Mouse (Mus musculus): ENCODE measurements around the gene Cdk16. TPM values are rescaled to one million over a fixed set of nuclear protein-coding genes. Genes with fewer than 3 reads are reported as not detected.

Cdk16 gene
- polyA plus RNA-seq (2012; rRNA removed), result 45.5 and 47.9 TPM in 2 replicates
- polyA plus RNA-seq (2014; fragmentation: Nextera tagmentation; extraction: Ambion mirVana), result 18.1 and 22.2 TPM in 2 replicates

DNA sequence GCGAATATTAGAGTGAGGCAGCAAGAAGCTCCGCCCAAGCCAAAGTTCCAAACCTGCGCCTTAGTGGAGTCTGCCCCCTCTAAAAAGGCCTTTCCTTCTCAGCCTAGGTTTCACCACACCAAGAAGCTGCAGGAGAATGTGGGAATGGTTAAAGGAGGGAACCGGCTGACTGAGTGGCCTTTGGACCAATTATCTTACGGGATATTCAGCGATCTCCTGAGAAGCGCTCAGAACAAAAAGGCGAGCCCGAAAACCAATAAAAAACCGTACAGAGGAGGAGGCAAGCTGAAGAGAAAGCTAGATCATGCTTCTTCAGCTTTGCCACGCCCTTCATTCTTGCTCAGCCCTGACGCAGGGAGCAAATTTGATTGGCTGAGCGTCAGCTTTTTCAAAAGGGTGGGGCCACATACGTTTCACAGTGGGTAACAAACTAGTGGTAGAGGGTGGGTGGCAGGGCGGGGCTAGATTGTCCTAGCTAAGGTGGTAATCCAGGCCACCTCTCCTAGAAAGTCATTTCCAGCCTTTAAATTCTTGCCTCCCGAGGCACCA lies at the start of gene Cdk16:
Gene Cdk16 (plus strand): TSS at position 436 of the 549 bp plus-strand sequence.
- ATAC-seq (ENCODE audit: insufficient read depth) (peak; percentile 92), DNase-seq (ENCODE audit: low read depth in 3 of 3, low spot score in 3 of 3) (peak; percentile 86 to 88 (median 87))
- Histone ChIP-seq H3K4me2 (ENCODE audit: low read depth) (peak within 1 kb of the TSS; percentile 81), H3K9me3 (ENCODE audit: control insufficient read depth, low read length) (no peaks in the 10 kb centered on the region), H3K9ac (replicated peaks) (peak within 1 kb of the TSS; percentile 93), H3K36me3 (replicated peaks; ENCODE audit: control insufficient read depth, insufficient read depth, low read depth) (peaks cover 6% of the 10 kb centered on the region), H3K4me1 (replicated peaks; ENCODE audit: control insufficient read depth in 2 of 2, insufficient read depth in 2 of 2, low read length in 1 of 2) (peaks cover 0 to 8% of the 10 kb centered on the region in 2 experiments; a peak in 2 of 4 replicates), H3K27ac (peak within 1 kb of the TSS; percentile 91), H3K27me3 (ENCODE audit: control insufficient read depth, insufficient read depth, low read length) (no peaks in the 10 kb centered on the region), H3K4me3 (ENCODE audit: insufficient read depth in 1 of 2, low read depth in 2 of 2, low read length in 2 of 2) (peak within 1 kb of the TSS; percentile 92 to 93)
- 12% methylated on average over 16 of the region's 16 CpGs for WGBS (ENCODE audit: insufficient replicate concordance)
- no peak for TF ChIP-seq EP300 (IDR thresholded peaks at IDR 0.05; ENCODE audit: low read depth)
- no peak for TF ChIP-seq CTCF (IDR thresholded peaks at IDR 0.05; ENCODE audit: low read depth)

DNA sequence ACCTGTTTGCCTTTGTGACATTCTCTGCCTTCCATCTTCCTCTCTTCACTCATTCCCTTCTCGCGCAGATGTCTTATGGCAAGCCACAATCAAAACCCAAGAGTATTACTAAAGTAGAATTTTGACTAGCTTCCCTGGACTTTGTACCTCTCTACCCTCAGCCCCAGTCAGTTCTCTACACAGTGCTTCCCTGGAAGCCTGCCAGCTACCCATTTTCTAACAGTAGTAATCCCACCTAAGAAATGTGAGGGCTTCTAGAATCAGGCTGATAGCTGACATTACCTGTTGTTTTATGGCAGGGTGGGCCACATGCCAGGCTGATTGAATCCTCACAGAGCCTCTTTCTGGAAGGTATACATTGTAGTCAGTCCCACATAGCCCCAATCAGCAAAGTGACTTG lies 49.6 kb upstream of the Cdk16 start:
- DNase-seq (ENCODE audit: low read depth in 3 of 3, low spot score in 3 of 3), result no peak
- TF ChIP-seq CTCF (IDR thresholded peaks at IDR 0.05; ENCODE audit: low read depth) (no peak), EP300 (IDR thresholded peaks at IDR 0.05; ENCODE audit: low read depth) (no peak)
- Histone ChIP-seq H3K4me2 (ENCODE audit: low read depth) (no peak overlapping the region), H3K9me3 (ENCODE audit: control insufficient read depth, low read length) (no peaks in the 10 kb centered on the region), H3K4me1 (replicated peaks; ENCODE audit: control insufficient read depth in 2 of 2, insufficient read depth in 2 of 2, low read length in 1 of 2) (no peaks in the 10 kb centered on the region), H3K4me3 (ENCODE audit: insufficient read depth in 1 of 2, low read depth in 2 of 2, low read length in 2 of 2) (no peak overlapping the region), H3K9ac (replicated peaks) (no peak overlapping the region), H3K27me3 (ENCODE audit: control insufficient read depth, insufficient read depth, low read length) (no peaks in the 10 kb centered on the region), H3K36me3 (replicated peaks; ENCODE audit: control insufficient read depth, insufficient read depth, low read depth) (peaks cover 34% of the 10 kb centered on the region), H3K27ac (no peak overlapping the region)
- ATAC-seq (ENCODE audit: insufficient read depth), result no peak
- 90% methylated on average over 2 of the region's 2 CpGs for WGBS (ENCODE audit: insufficient replicate concordance)

DNA sequence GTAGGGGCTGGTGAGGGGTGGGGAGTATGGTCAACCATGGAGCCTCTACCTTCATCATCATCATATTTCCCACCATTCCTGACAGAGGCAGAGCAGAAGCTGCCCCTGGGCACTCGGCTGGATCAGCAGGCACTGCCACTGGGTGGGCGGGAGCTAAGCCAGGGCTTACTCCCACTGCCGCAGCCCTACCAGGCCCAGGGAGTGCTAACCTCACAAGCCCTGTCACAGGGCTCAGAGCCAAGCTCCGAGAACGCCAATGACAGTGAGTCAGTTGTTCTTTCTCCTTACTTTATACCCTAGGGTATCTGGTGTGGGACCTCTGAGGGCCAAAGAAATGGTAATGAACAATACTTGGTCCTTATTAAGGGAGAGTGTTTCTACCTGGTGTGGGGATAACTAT lies 43.0 kb upstream of the Cdk16 start:
- H3K9me3 ChIP-seq (ENCODE audit: control insufficient read depth, low read length), result no peaks in the 10 kb centered on the region
- no peak for TF ChIP-seq EP300 (IDR thresholded peaks at IDR 0.05; ENCODE audit: low read depth)
- no peak for TF ChIP-seq CTCF (IDR thresholded peaks at IDR 0.05; ENCODE audit: low read depth)
- no peaks in the 10 kb centered on the region for H3K27me3 ChIP-seq (ENCODE audit: control insufficient read depth, insufficient read depth, low read length)
- no peak overlapping the region for H3K4me2 ChIP-seq (ENCODE audit: low read depth)
- no peak overlapping the region for H3K9ac ChIP-seq (replicated peaks)
- no peak overlapping the region for H3K4me3 ChIP-seq (ENCODE audit: insufficient read depth in 1 of 2, low read depth in 2 of 2, low read length in 2 of 2)
- no peak for DNase-seq (ENCODE audit: low read depth in 3 of 3, low spot score in 3 of 3)
- peaks cover 45% of the 10 kb centered on the region for H3K36me3 ChIP-seq (replicated peaks; ENCODE audit: control insufficient read depth, insufficient read depth, low read depth)
- no peak overlapping the region for H3K27ac ChIP-seq
- no peaks in the 10 kb centered on the region for H3K4me1 ChIP-seq (replicated peaks; ENCODE audit: control insufficient read depth in 2 of 2, insufficient read depth in 2 of 2, low read length in 1 of 2)
- WGBS (ENCODE audit: insufficient replicate concordance), result 72% methylated on average over 5 of the region's 5 CpGs
- ATAC-seq (ENCODE audit: insufficient read depth), result no peak

DNA sequence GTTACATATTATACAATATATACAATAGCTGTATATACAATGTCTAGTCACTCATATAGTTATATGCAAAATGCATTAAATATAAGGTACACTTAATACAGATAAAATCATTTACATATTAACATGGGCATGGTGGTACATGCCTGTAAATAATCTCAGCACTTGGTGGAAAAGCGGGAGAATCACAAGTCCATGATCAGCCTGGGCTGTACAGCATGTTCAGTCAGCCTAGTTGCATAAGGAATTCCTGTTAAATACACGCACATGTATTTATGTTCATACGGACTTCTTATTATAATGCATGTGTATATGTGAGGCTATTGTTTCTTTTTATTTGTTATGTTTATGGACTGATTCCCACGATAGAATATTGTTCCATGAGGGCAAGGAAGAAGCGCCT lies 30.2 kb upstream of the Cdk16 start:
- 19% methylated on average over 5 of the region's 5 CpGs for WGBS (ENCODE audit: insufficient replicate concordance)
- no peak for ATAC-seq (ENCODE audit: insufficient read depth)
- peak overlapping the region; percentile 64 to 66; a peak in 3 of 4 replicates for H3K4me3 ChIP-seq (ENCODE audit: insufficient read depth in 1 of 2, low read depth in 2 of 2, low read length in 2 of 2)
- H3K27me3 ChIP-seq (ENCODE audit: control insufficient read depth, insufficient read depth, low read length), result no peaks in the 10 kb centered on the region
- no peaks in the 10 kb centered on the region for H3K9me3 ChIP-seq (ENCODE audit: control insufficient read depth, low read length)
- H3K36me3 ChIP-seq (replicated peaks; ENCODE audit: control insufficient read depth, insufficient read depth, low read depth), result no peaks in the 10 kb centered on the region
- H3K4me1 ChIP-seq (replicated peaks; ENCODE audit: control insufficient read depth in 2 of 2, insufficient read depth in 2 of 2, low read length in 1 of 2), result no peaks in the 10 kb centered on the region
- TF ChIP-seq CTCF (IDR thresholded peaks at IDR 0.05; ENCODE audit: low read depth) (no peak), EP300 (IDR thresholded peaks at IDR 0.05; ENCODE audit: low read depth) (no peak)
- H3K27ac ChIP-seq, result no peak overlapping the region
- DNase-seq (ENCODE audit: low read depth in 3 of 3, low spot score in 3 of 3), result no peak
- peak overlapping the region; percentile 78 for H3K4me2 ChIP-seq (ENCODE audit: low read depth)
- H3K9ac ChIP-seq (replicated peaks), result no peak overlapping the region; the same call in 1 of the 2 replicates

DNA sequence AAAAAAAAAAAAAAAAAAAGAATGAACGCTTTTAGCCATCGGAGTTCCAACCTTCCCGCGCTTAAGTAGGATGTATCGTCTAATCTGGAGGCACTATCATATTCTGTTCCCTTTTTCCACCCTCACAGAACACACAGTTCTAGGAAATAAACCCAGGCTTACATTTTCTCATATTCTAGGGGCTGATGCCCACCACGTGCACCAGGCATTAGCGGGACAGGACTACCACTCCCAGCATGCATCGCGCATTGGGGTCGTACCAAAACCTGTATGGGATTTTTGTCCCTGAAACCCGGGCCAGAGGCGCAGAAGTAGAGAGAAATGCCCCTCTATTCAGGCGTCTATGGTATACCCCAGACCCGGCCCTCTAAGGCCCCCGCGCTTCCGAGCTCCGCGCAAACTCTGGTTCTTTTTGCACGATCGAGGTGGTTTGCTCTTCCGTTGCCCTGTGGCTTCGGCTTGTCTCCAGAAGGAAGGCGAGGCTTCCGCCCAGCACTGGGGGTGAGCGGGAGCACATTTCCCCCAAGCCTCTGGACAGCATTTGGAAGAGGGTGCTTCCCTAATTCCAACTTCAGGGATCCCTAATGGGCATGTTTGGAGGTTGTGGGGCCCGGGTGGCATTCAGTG lies 29.6 kb upstream of the Cdk16 start, which contains the start of gene Uba1:
Gene Uba1 (plus strand): TSS at position 301 of the 627 bp plus-strand sequence.
- peak within 1 kb of the TSS; percentile 64 to 66 for H3K4me3 ChIP-seq (ENCODE audit: insufficient read depth in 1 of 2, low read depth in 2 of 2, low read length in 2 of 2)
- ATAC-seq (ENCODE audit: insufficient read depth) (peak; percentile 78), DNase-seq (ENCODE audit: low read depth in 3 of 3, low spot score in 3 of 3) (peak; percentile 67 to 72 (median 71))
- H3K4me2 ChIP-seq (ENCODE audit: low read depth), result peak within 1 kb of the TSS; percentile 78
- peak within 1 kb of the TSS; percentile 60 for H3K9ac ChIP-seq (replicated peaks)
- H3K4me1 ChIP-seq (replicated peaks; ENCODE audit: control insufficient read depth in 2 of 2, insufficient read depth in 2 of 2, low read length in 1 of 2), result no peaks in the 10 kb centered on the region
- no peaks in the 10 kb centered on the region for H3K36me3 ChIP-seq (replicated peaks; ENCODE audit: control insufficient read depth, insufficient read depth, low read depth)
- 10% methylated on average over 27 of the region's 27 CpGs for WGBS (ENCODE audit: insufficient replicate concordance)
- no peaks in the 10 kb centered on the region for H3K9me3 ChIP-seq (ENCODE audit: control insufficient read depth, low read length)
- peak within 1 kb of the TSS; percentile 61 for H3K27ac ChIP-seq
- H3K27me3 ChIP-seq (ENCODE audit: control insufficient read depth, insufficient read depth, low read length), result no peaks in the 10 kb centered on the region
- TF ChIP-seq EP300 (IDR thresholded peaks at IDR 0.05; ENCODE audit: low read depth) (0 out of 2 replicates have a peak, but pooled peaks have one; percentile 8), CTCF (IDR thresholded peaks at IDR 0.05; ENCODE audit: low read depth) (no peak)
